Mouse (Mus musculus) 3134 (cell line): ENCODE data around the gene Dnm3.
"Not testable (repeated sequence)": the region's sequence is repeated elsewhere in the genome, so short reads cannot be mapped to it uniquely, and the experiment has no call there.

Experiments
- DNase-seq: peaks from one replicate; pipeline ENCODE4 v3.0.0-alpha.2; 2011; ENCODE audit warnings: low spot score; ENCODE audit not compliant: insufficient read length; ENCODE audit errors: extremely low read depth

Dnm3 gene

DNA sequence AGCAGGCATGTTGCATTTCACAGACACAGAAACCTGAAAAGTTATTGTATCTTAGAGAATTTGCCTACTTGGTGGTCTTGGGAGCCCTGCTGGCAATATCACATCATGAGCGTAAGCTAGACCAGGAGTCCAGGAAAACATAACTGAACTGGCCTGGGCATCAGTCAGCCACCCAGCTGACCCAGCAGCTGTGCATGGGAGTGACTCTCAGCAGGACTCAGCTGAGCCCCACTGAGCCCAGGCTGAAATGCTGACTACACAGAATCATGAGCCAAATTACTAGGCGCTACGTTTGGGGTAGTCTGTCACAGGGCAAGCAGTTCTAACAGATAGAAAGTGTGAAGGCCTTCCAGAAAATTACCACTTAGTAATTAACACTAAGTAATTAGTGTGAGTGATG, 41.2 kb downstream of the Dnm3 start:
- DNase-seq, result no peak

GRCm38 (mm10) chr1:162428904-162429303, 48.9 kb downstream of the Dnm3 start:
- DNase-seq, result no peak

- DNase-seq, result no peak
These were observed 51.8 kb downstream of the Dnm3 start for GRCm38 (mm10) chr1:162425930-162426478.

- DNase-seq, result no peak
These were observed 55.0 kb downstream of the Dnm3 start for GRCm38 (mm10) chr1:162422826-162423225.

- no peak for DNase-seq
These were observed 64.0 kb downstream of the Dnm3 start for GRCm38 (mm10) chr1:162413791-162414190.

DNA sequence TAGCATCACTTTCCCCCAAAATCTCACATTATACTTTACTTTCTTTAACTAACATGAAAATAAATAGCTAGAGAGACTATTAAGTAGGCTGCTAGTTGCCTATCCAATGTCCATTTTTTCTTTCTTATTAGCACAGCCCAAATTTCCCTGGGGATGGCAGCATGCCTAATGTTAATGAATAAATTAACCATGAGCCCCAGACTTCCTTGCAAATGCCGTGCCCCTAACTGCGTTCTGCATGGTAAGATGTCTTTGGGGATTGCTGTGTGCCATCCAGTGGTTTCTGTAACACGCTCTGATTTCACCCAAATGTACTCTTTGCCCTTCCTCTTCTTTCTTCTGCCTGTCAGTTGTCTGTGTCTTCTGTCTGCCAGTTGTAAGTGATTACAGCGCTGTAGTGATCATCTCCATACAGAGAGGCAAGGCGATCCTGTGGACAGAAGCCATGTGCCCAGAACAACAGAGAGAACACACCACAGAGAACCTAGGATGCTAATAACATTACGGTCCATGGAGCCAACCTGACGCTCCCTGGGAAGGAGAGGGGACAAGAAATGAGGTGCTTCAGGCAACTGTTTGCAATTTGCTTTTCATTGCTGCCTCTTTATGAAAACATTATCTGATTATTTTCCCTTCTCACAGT, 64.9 kb downstream of the Dnm3 start:
- DNase-seq, result no peak

DNA sequence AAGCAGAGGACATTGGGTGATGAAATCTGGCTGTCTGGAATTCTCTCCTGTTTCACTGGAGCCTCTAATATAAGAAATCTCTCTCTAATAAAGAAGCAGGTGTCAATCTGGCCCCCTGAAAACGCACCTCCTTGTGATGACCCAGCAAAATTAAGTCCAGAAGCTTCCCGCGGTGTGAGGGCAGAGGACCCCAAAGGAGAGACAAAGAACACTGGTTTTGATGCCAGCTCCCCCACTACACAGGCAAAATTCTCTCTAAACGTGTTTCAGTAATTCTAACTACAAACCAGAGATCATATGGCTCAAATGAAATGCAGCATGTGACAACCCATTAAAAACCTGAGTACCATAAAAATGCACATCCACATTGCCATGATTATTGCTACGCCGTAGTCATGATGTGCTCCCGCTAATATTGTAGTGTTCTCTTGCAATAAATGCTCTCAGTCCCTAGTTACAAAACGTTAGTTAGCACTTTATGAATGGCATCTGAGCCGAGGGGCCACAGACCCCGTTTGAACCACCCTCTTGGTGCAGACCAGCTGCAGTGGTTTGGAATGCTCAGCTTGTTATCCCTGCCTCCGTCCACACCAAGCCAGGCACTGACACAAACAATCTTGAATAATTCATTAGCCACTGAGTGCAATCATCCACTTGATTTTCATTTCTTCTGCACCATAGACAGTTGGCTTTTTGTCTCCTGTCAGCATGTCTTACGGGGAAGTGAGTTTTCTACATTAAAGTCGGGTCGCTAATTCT, 67.4 kb downstream of the Dnm3 start:
- DNase-seq, result no peak

- DNase-seq, result no peak
These were observed 83.3 kb downstream of the Dnm3 start for GRCm38 (mm10) chr1:162394549-162394948.

DNA sequence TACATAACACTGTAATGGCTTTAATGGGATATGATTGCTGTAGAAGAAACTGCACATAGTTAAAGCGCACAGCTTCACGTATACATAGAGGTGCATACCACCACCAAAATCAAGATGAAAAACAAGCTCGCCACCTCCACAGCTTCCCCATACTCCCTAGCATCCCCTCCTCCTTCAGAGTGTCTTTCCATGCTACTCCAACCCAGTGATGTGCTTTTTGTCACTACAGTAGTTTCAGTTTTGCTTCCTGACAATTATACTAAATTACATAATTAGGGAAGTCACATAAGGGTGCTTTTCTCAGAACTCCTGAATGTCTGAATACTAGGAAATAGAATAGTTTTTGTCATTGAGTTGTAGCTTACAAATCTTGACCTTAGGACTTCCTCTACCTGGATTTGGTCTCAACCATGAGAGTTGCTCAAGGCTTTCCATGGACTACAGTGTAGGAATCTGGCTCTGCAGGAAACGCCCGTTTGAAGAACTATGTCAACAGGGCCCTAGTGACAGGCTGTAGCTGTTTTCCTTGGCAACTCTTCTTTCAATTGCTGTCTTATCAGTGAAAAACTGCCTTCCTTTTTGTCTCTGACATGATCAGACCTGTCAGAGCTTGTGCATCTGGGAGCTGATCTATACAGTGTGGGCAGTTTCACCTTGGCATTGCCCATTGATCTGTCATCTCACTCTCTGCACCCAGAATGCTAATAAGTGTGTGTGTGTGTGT, 89.2 kb downstream of the Dnm3 start:
- DNase-seq, result no peak

GRCm38 (mm10) chr1:162373068-162373467, 104.8 kb downstream of the Dnm3 start:
- DNase-seq, result not testable (repeated sequence)

GRCm38 (mm10) chr1:162369726-162370125, 108.1 kb downstream of the Dnm3 start:
- DNase-seq, result no peak

- no peak for DNase-seq
These were observed 115.9 kb downstream of the Dnm3 start for GRCm38 (mm10) chr1:162361978-162362377.

- DNase-seq, result no peak
These were observed 118.6 kb downstream of the Dnm3 start for GRCm38 (mm10) chr1:162359270-162359669.

DNA sequence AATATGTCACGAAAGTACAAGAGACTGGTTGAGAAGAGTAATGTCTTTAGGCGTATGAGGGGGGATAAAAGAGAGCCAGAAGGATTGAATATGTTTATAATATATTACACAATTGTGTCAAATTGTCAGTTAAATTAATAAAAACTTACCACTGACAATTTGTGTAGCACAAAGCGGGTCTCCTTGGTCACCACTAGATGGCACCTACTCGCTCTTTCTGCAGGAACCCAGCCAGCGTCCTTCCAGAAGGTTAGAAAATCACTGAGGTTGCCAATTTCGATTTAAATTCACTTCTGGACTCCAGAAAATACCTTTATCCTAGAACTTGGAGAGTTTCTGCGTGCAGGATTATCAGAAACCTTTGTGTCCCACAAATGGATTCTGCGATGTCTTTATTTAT, 119.8 kb downstream of the Dnm3 start:
- DNase-seq, result no peak

DNA sequence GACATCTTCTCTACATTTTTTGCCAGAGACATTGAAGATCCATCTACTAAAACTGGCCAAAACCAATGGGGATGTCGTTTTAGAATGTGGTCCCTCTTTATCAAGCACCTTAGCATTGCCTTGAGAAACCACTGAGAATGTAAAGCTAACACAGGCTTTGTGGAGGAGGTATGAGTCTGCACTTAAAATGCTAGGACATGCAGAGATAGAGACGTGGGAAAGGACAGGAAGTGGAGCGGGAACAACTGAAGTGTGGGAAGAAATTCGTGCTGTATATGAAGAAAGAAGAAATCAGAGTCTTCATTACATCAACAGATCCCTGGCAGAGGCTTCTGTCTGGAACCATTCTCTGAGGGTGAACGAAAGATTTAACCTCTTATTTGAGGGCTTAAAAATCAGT, 121.4 kb downstream of the Dnm3 start:
- no peak for DNase-seq

GRCm38 (mm10) chr1:162354780-162355179, 123.1 kb downstream of the Dnm3 start:
- no peak for DNase-seq

DNA sequence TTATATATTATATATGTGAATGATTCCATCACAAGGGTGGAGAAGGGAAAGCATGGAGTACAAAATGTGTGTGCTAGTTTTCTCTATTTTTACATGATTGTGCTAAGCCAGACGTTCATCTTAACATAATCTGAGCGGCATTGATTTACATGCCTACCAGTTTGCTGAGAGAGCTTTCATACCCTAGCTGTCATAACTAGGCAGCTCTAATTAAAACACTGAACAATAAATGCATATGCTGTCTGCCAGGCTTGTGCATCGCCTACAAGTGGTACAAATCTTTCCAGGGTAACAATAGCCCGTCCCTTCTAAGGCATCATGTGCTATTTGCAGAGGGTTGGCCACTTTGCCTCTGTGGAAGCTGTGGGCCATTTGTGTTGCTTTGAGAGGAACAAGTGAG, 124.0 kb downstream of the Dnm3 start:
- DNase-seq, result no peak

- DNase-seq, result no peak
These were observed 128.5 kb downstream of the Dnm3 start for GRCm38 (mm10) chr1:162349306-162349705.

- no peak for DNase-seq
These were observed 131.3 kb downstream of the Dnm3 start for GRCm38 (mm10) chr1:162346456-162347011.

DNA sequence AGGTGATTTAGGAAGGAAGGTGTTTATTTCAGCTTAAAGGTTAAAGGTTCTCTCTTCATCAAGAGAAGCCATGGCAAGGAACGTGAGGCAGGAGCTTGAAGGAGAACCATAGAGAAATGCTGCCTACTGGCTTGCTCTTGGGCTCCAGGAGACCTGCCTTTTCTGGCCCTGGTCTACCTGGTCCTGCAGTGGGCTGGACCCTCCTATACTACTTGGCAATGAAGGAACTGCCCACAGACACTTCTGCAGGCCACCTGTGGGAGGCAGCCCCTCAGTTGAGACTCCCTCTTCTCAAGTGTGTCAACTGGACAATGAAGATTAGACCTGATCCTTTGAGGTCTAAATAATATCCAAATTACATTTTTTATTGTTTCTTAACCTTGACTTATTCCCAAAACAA, 140.7 kb downstream of the Dnm3 start:
- no peak for DNase-seq

- DNase-seq, result no peak
These were observed 141.2 kb downstream of the Dnm3 start for GRCm38 (mm10) chr1:162336640-162337039.
